15 mouse cellular contexts compared by ENCODE assay signal in the genomic region with DNA sequence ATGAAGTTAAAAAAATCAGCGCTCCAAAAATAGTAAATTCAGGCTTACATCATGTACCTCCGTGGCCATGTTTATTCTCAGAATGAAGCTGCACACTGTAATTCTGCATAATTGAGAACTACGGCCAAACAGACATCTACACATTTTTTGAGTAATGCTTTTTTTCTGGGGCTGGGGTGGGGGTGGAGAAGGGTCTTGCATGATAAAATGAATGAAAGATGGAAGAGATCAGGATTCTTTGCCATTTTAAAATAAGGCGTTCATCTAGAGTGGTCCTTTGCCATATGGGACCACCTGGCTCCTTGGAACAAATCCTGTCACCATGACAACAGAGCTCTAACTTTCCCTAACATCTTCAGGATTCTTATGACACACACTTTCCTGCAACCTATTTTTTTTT.
DNase-seq lines count a peak whose midpoint lies in the region; ATAC-seq and TF ChIP-seq lines count a peak whose summit lies in the region.
"Had no signal": no experiment of that assay in that cellular context is flagged by ENCODE, and none has a peak within 500 bp of the region (broad histone marks: within the 10 kb centered on the region; RNA-seq: fewer than 3 reads in every experiment).

No protein-coding gene starts in this region.

- H3K27me3 ChIP-seq in hindbrain, embryonic 16.5 days (replicated peaks; ENCODE audit: control insufficient read depth, insufficient read depth, low read length) = no peaks in the 10 kb centered on the region
- no peaks in the 10 kb centered on the region for H3K27me3 ChIP-seq in hindbrain, embryonic 10.5 days (ENCODE audit: insufficient read depth, poor library complexity, severe bottlenecking)
- no peaks in the 10 kb centered on the region for H3K27me3 ChIP-seq in midbrain, postnatal 0 days (ENCODE audit: insufficient read depth, low read length)
- H3K27me3 ChIP-seq in midbrain, embryonic 15.5 days (replicated peaks) = no peaks in the 10 kb centered on the region
- H3K27me3 ChIP-seq: CH12.LX; hindbrain, embryonic 12.5 days; kidney, embryonic 15.5 days; liver, embryonic 13.5 days; neural tube, embryonic 15.5 days; stomach, embryonic 15.5 days had no signal

- WGBS in hindbrain, embryonic 16.5 days = 73% methylated on average over 4 of the region's 4 CpGs
- WGBS in hindbrain, embryonic 10.5 days = 92% methylated on average over 4 of the region's 4 CpGs
- WGBS in midbrain, postnatal 0 days = 65% methylated on average over 4 of the region's 4 CpGs
- 70% methylated on average over 4 of the region's 4 CpGs for WGBS in midbrain, embryonic 15.5 days

- peak; percentile 52; the same call in 1 of the 2 replicates for ATAC-seq in hindbrain, embryonic 16.5 days
- no peak for ATAC-seq in midbrain, postnatal 0 days (ENCODE audit: low FRiP score)
- ATAC-seq in midbrain, embryonic 15.5 days (replicated peaks) = no peak
- ATAC-seq: Patski had no signal

- H3K4me2 ChIP-seq in hindbrain, embryonic 16.5 days (ENCODE audit: low read length) = no peak overlapping the region
- no peak overlapping the region for H3K4me2 ChIP-seq in midbrain, postnatal 0 days (ENCODE audit: low read depth, low read length, poor library complexity, severe bottlenecking)
- no peak overlapping the region for H3K4me2 ChIP-seq in midbrain, embryonic 15.5 days
- H3K4me2 ChIP-seq: hindbrain, embryonic 12.5 days; kidney, embryonic 15.5 days; liver, embryonic 13.5 days; neural tube, embryonic 15.5 days; stomach, embryonic 15.5 days had no signal

- H3K9ac ChIP-seq in hindbrain, embryonic 16.5 days (ENCODE audit: low read depth, low read length) = no peak overlapping the region
- H3K9ac ChIP-seq in midbrain, postnatal 0 days (replicated peaks; ENCODE audit: low read length, poor library complexity, severe bottlenecking) = no peak overlapping the region
- H3K9ac ChIP-seq in midbrain, embryonic 15.5 days = no peak overlapping the region
- H3K9ac ChIP-seq: hindbrain, embryonic 12.5 days; kidney, embryonic 15.5 days; liver, embryonic 13.5 days; neural tube, embryonic 15.5 days; stomach, embryonic 15.5 days had no signal

- H3K27ac ChIP-seq in hindbrain, embryonic 16.5 days (ENCODE audit: low read depth, low read length) = no peak overlapping the region
- no peak overlapping the region for H3K27ac ChIP-seq in hindbrain, embryonic 10.5 days
- H3K27ac ChIP-seq in midbrain, postnatal 0 days (ENCODE audit: low read depth, low read length) = no peak overlapping the region
- H3K27ac ChIP-seq in midbrain, embryonic 15.5 days = no peak overlapping the region
- H3K27ac ChIP-seq: hindbrain, embryonic 12.5 days; kidney, embryonic 15.5 days; liver, embryonic 13.5 days; neural tube, embryonic 15.5 days; stomach, embryonic 15.5 days had no signal

- H3K4me1 ChIP-seq in hindbrain, embryonic 16.5 days (ENCODE audit: control insufficient read depth, insufficient read depth, low read depth, low read length) = no peaks in the 10 kb centered on the region
- no peaks in the 10 kb centered on the region for H3K4me1 ChIP-seq in hindbrain, embryonic 10.5 days (replicated peaks)
- 0 out of 2 replicates have a peak, but pooled peaks cover 1% of the 10 kb centered on the region for H3K4me1 ChIP-seq in midbrain, postnatal 0 days (ENCODE audit: insufficient read depth, low read length)
- peaks cover 9% of the 10 kb centered on the region for H3K4me1 ChIP-seq in midbrain, embryonic 15.5 days
- H3K4me1 ChIP-seq: kidney, embryonic 15.5 days; liver, embryonic 13.5 days; stomach, embryonic 15.5 days had no signal

- H3K4me3 ChIP-seq in hindbrain, embryonic 16.5 days (ENCODE audit: low read length) = no peak overlapping the region
- no peak overlapping the region for H3K4me3 ChIP-seq in hindbrain, embryonic 10.5 days
- no peak overlapping the region for H3K4me3 ChIP-seq in midbrain, postnatal 0 days (ENCODE audit: low read depth, low read length)
- no peak overlapping the region for H3K4me3 ChIP-seq in midbrain, embryonic 15.5 days
- H3K4me3 ChIP-seq: hindbrain, embryonic 12.5 days; kidney, embryonic 15.5 days; liver, embryonic 13.5 days; neural tube, embryonic 15.5 days; stomach, embryonic 15.5 days had no signal

- TF ChIP-seq CTCF in midbrain, postnatal 0 days (IDR thresholded peaks at IDR 0.05) = no peak

- peaks cover 3% of the 10 kb centered on the region; the same call in 1 of the 2 replicates for H3K9me3 ChIP-seq in hindbrain, embryonic 16.5 days (ENCODE audit: control insufficient read depth, low read length)
- 0 out of 2 replicates have a peak, but pooled peaks cover 4% of the 10 kb centered on the region for H3K9me3 ChIP-seq in hindbrain, embryonic 10.5 days
- H3K9me3 ChIP-seq in midbrain, postnatal 0 days (ENCODE audit: low read length) = no peaks in the 10 kb centered on the region
- no peaks in the 10 kb centered on the region for H3K9me3 ChIP-seq in midbrain, embryonic 15.5 days
- H3K9me3 ChIP-seq: kidney, embryonic 15.5 days; liver, embryonic 13.5 days; neural tube, embryonic 15.5 days; stomach, embryonic 15.5 days had no signal

- no peak for DNase-seq in hindbrain, embryonic 10.5 days (ENCODE audit: low spot score)
- DNase-seq in midbrain, postnatal 0 days (ENCODE audit: low spot score) = peak; percentile 61
- DNase-seq in layer of hippocampus, adult 9-10 months (ENCODE audit: low spot score) = peak; percentile 33
- DNase-seq in telencephalon, adult 2 months (ENCODE audit: low read depth, low spot score) = peak; percentile 52
- DNase-seq in thymus, postnatal 0 days (ENCODE audit: low spot score) = no peak
- DNase-seq: liver, embryonic 13.5 days; lung, postnatal 4 days had no signal

- no peaks in the 10 kb centered on the region for H3K36me3 ChIP-seq in hindbrain, embryonic 16.5 days (ENCODE audit: control insufficient read depth, insufficient read depth, low read length)
- H3K36me3 ChIP-seq in hindbrain, embryonic 10.5 days = no peaks in the 10 kb centered on the region
- no peaks in the 10 kb centered on the region for H3K36me3 ChIP-seq in midbrain, postnatal 0 days (ENCODE audit: insufficient read depth, low read length)
- no peaks in the 10 kb centered on the region for H3K36me3 ChIP-seq in midbrain, embryonic 15.5 days (replicated peaks)
- H3K36me3 ChIP-seq: hindbrain, embryonic 12.5 days; kidney, embryonic 15.5 days; liver, embryonic 13.5 days; neural tube, embryonic 15.5 days; stomach, embryonic 15.5 days had no signal

Comparison
In these comparisons a context has a peak if more than half of its experiments do, and no peak if none do; other contexts are left out.
1. DNase-seq: peak in midbrain, postnatal 0 days (single experiment), layer of hippocampus, adult 9-10 months (single experiment) and telencephalon, adult 2 months (single experiment); none in hindbrain, embryonic 10.5 days (single experiment) and thymus, postnatal 0 days (single experiment).